Mouse (Mus musculus) stomach, postnatal 0 days (tissue): ENCODE data around the gene A530016L24Rik. TPM values are rescaled to one million over a fixed set of nuclear protein-coding genes. Genes with fewer than 3 reads are reported as not detected.

Source experiments
- ATAC-seq: fragments of 200-750 bp; cut with Nextera tagmentation; 2 replicates; pipeline ENCODE4 v1.8.0; 2017; ENCODE audit not compliant: low FRiP score, low TSS enrichment
- DNase-seq: peaks from one replicate; pipeline ENCODE4 v3.0.0-alpha.2; 2016; ENCODE audit warnings: low spot score
- H3K27ac ChIP-seq: fragments of 300-500 bp; sonication (generic); replicated peaks from 2 replicates; pipeline ENCODE4 v1.5.1; 2014; ENCODE audit warnings: mild to moderate bottlenecking, control low read depth
- H3K27me3 ChIP-seq: fragments of 300-500 bp; sonication (generic); 2 replicates; pipeline ENCODE4 v1.6.1; 2014; ENCODE audit warnings: low read length; ENCODE audit not compliant: control insufficient read depth, insufficient read depth
- H3K36me3 ChIP-seq: fragments of 300-500 bp; sonication (generic); 2 replicates; pipeline ENCODE4 v1.6.1; 2014; ENCODE audit warnings: low read length, mixed read lengths; ENCODE audit not compliant: control insufficient read depth, insufficient read depth
- H3K4me1 ChIP-seq: fragments of 300-500 bp; sonication (generic); replicated peaks from 2 replicates; pipeline ENCODE4 v1.6.1; 2014; ENCODE audit warnings: antibody characterized with exemption; ENCODE audit not compliant: control insufficient read depth, insufficient read depth
- H3K4me2 ChIP-seq: fragments of 300-500 bp; sonication (generic); replicated peaks from 2 replicates; pipeline ENCODE4 v1.6.1; 2014; ENCODE audit warnings: low read depth, mild to moderate bottlenecking, control low read depth, moderate library complexity
- H3K4me3 ChIP-seq: fragments of 300-500 bp; sonication (generic); 2 replicates; pipeline ENCODE4 v1.5.1; 2014; ENCODE audit warnings: low read depth, low read length, control low read depth
- H3K9ac ChIP-seq: fragments of 300-500 bp; sonication (generic); 2 replicates; pipeline ENCODE4 v1.6.1; 2014; ENCODE audit warnings: mild to moderate bottlenecking, low read length, control low read depth, mixed read lengths
- H3K9me3 ChIP-seq: fragments of 300-500 bp; sonication (generic); 2 replicates; pipeline ENCODE4 v1.6.1; 2016; ENCODE audit warnings: low read length; ENCODE audit not compliant: control insufficient read depth
- CTCF ChIP-seq: IDR thresholded peaks from 2 replicates; pipeline ENCODE4 v1.5.1; 2016; ENCODE audit warnings: antibody characterized with exemption, low read depth, mild to moderate bottlenecking, moderate library complexity
- EP300 ChIP-seq: optimal IDR thresholded peaks from 2 replicates; pipeline ENCODE3; 2016; ENCODE audit warnings: antibody characterized with exemption
- WGBS: fragments of 180-500 bp; shearing (Covaris S2); extraction: QIAGEN DNeasy Blood & Tissue Kit; methylation state at CpG from one replicate; pipeline ENCODE4 v1.1.7; 2014; 5-methylcytosine and 5-hydroxymethylcytosine counted together
- polyA plus RNA-seq: library from polyadenylated mRNA; unstranded; fragments of >200 nt; fragmentation: Nextera tagmentation; extraction: Ambion mirVana; gene quantifications from 2 replicates; pipeline ENCODE4 v1.2.1, GENCODE M21; 2015

The A530016L24Rik gene
- polyA plus RNA-seq: not detected in 2 replicates

DNA sequence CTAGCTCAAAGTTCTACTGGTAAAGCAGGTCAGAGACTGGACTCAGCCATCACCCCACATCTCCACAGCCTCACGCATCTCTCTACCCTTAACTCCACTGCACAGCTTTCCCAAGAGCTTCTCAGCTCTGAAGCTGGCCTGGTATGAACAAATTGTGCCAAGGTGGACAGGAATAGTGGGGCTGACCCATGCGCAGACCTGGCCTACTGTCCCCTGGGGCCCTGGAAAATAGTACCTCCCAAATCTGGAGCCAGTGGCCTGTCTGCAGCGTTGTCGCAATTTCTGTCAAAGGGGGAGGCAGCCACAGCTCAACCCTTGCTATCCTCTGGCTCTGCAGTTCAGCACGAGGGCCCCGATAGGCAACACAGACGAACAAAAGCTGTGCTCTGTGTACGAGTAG lies at the start of gene A530016L24Rik:
TSS of gene A530016L24Rik (plus strand) at position 315 of the 400 bp plus-strand sequence.
- no peaks in the 10 kb centered on the region for H3K36me3 ChIP-seq
- no peak within 1 kb of the TSS for H3K4me3 ChIP-seq
- DNase-seq: no peak
- H3K27me3 ChIP-seq: no peaks in the 10 kb centered on the region
- no peak for TF ChIP-seq CTCF
- TF ChIP-seq EP300: no peak
- no peak for ATAC-seq
- no peaks in the 10 kb centered on the region; the same call in 1 of the 2 replicates for H3K4me1 ChIP-seq
- H3K9ac ChIP-seq: no peak within 1 kb of the TSS
- H3K4me2 ChIP-seq: no peak within 1 kb of the TSS
- WGBS: 84% methylated on average over 8 of the region's 8 CpGs
- no peaks in the 10 kb centered on the region for H3K9me3 ChIP-seq
- no peak within 1 kb of the TSS for H3K27ac ChIP-seq

- DNase-seq (no peak), ATAC-seq (no peak)
- Histone ChIP-seq H3K27ac (no peak overlapping the region), H3K4me2 (no peak overlapping the region), H3K9ac (no peak overlapping the region), H3K27me3 (no peaks in the 10 kb centered on the region), H3K36me3 (no peaks in the 10 kb centered on the region), H3K4me1 (no peaks in the 10 kb centered on the region; the same call in 1 of the 2 replicates), H3K4me3 (no peak overlapping the region), H3K9me3 (no peaks in the 10 kb centered on the region)
- 67% methylated on average over 1 of the region's 1 CpGs for WGBS
- TF ChIP-seq EP300: no peak
- TF ChIP-seq CTCF: no peak
Measured at GRCm38 (mm10) chr12:112439993-112440392, 49.3 kb upstream of the A530016L24Rik start.

- 0 out of 2 replicates have a peak, but pooled peaks cover 2% of the 10 kb centered on the region for H3K9me3 ChIP-seq
- H3K4me3 ChIP-seq: no peak overlapping the region
- H3K27ac ChIP-seq: peak overlapping the region; percentile 36
- no peak for ATAC-seq
- H3K4me1 ChIP-seq: 0 out of 2 replicates have a peak, but pooled peaks cover 2% of the 10 kb centered on the region
- TF ChIP-seq CTCF (no peak), EP300 (no peak)
- 27% methylated on average over 18 of the region's 18 CpGs for WGBS
- DNase-seq: no peak
- peak overlapping the region; percentile 8; the same call in 1 of the 2 replicates for H3K4me2 ChIP-seq
- H3K36me3 ChIP-seq: no peaks in the 10 kb centered on the region
- no peak overlapping the region for H3K9ac ChIP-seq
- H3K27me3 ChIP-seq: no peaks in the 10 kb centered on the region
Measured at GRCm38 (mm10) chr12:112449144-112449827, 40.0 kb upstream of the A530016L24Rik start.

DNA sequence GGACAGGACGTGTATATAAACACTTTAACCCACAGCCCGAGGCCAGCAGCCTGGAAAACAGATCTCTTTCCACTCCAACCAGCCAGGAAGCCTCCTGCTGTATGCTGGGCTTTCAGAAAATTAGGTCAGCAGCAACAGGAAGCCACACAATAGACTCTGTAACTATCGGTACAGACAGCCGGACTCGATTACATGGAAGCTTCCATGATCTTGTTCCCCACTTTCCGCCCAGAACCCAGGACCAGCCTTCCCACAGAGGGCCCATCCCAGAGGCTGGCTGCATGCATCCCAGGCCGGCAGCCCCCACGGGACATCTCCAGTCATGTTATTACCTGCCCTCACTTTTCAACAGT lies 39.4 kb upstream of the A530016L24Rik start:
- Histone ChIP-seq H3K9me3 (0 out of 2 replicates have a peak, but pooled peaks cover 2% of the 10 kb centered on the region), H3K27ac (peak overlapping the region; percentile 36), H3K36me3 (no peaks in the 10 kb centered on the region), H3K4me3 (no peak overlapping the region), H3K4me1 (0 out of 2 replicates have a peak, but pooled peaks cover 2% of the 10 kb centered on the region), H3K4me2 (peak overlapping the region; percentile 8; the same call in 1 of the 2 replicates), H3K27me3 (no peaks in the 10 kb centered on the region), H3K9ac (no peak overlapping the region)
- TF ChIP-seq EP300: no peak
- no peak for TF ChIP-seq CTCF
- ATAC-seq (no peak), DNase-seq (no peak)
- 38% methylated on average over 8 of the region's 8 CpGs for WGBS

DNA sequence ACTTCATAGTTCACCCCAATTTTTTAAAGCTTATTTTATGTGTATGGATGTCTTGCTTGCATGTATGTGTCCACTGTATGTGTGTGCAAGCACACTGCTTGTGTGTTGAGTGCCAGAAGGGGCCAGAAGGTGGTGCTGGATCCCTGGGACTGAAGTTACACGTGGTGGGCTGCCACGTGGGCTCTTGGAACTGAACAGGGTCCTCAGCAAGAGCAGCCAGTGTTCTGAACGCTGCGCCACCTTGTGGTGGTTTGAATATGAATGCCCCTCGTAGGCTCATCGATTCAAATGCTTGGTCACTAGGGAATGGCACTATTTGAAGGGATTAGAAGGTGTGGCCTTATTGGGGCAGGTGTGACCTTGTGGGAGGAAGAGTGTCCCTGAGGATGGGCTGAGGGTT lies 38.4 kb upstream of the A530016L24Rik start:
- Histone ChIP-seq H3K9me3 (0 out of 2 replicates have a peak, but pooled peaks cover 2% of the 10 kb centered on the region), H3K4me3 (no peak overlapping the region), H3K27me3 (no peaks in the 10 kb centered on the region), H3K9ac (no peak overlapping the region), H3K4me1 (0 out of 2 replicates have a peak, but pooled peaks cover 2% of the 10 kb centered on the region), H3K27ac (no peak overlapping the region), H3K4me2 (no peak overlapping the region), H3K36me3 (no peaks in the 10 kb centered on the region)
- peak; percentile 77 for TF ChIP-seq CTCF
- TF ChIP-seq EP300: no peak
- DNase-seq (peak; percentile 38), ATAC-seq (peak; percentile 35; the same call in 1 of the 2 replicates)
- 27% methylated on average over 6 of the region's 6 CpGs for WGBS

DNA sequence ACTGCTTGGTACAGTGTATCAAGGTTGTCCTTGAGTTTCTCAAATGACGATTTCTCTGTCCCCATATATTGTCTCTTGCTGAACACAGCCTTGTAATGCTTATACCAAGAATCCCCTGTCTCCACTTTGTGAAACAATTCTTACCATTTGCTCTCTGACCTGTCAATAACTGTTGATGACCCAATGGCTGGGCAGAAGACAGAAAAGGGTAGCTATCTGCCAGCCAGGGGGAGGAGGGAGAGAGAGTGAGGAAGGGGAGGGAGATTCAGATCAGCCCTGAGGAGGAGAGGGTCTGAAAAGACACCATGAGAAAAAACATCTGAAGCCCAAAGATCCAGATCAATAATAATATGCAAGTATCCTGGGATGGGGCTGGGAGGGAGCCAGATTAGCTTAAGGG lies 37.9 kb upstream of the A530016L24Rik start:
- WGBS: 77% methylated on average over 1 of the region's 1 CpGs
- no peaks in the 10 kb centered on the region for H3K36me3 ChIP-seq
- H3K9me3 ChIP-seq: 0 out of 2 replicates have a peak, but pooled peaks cover 2% of the 10 kb centered on the region
- no peak overlapping the region for H3K27ac ChIP-seq
- DNase-seq (no peak), ATAC-seq (no peak)
- H3K4me2 ChIP-seq: no peak overlapping the region
- H3K27me3 ChIP-seq: no peaks in the 10 kb centered on the region
- H3K4me3 ChIP-seq: no peak overlapping the region
- TF ChIP-seq EP300 (no peak), CTCF (no peak)
- 0 out of 2 replicates have a peak, but pooled peaks cover 2% of the 10 kb centered on the region for H3K4me1 ChIP-seq
- no peak overlapping the region for H3K9ac ChIP-seq
